Mouse (Mus musculus) CH12.LX (cell line): ENCODE results near the gene Chrm4. TPM values are rescaled to one million over a fixed set of nuclear protein-coding genes. Genes with fewer than 3 reads are reported as not detected.

ENCODE experiments used
- DNase-seq: peaks from one replicate; pipeline ENCODE4 v3.0.0-alpha.2; 2013; ENCODE audit errors: extremely low read depth
- H3K27ac ChIP-seq: 2 replicates; pipeline ENCODE4 v1.5.1; 2012; ENCODE audit warnings: low read depth, mild to moderate bottlenecking, control low read depth, moderate library complexity; ENCODE audit not compliant: insufficient read depth
- H3K27me3 ChIP-seq: replicated peaks from 2 replicates; pipeline ENCODE3; 2012; ENCODE audit warnings: inconsistent platforms
- H3K36me3 ChIP-seq, 2 experiments: replicated peaks in 1 of 2; 2 replicates each; pipeline versions ENCODE3 to v1.6.1; 2012; ENCODE audit warnings: inconsistent platforms in 1 of 2, low read length in 1 of 2, mild to moderate bottlenecking in 1 of 2, mixed read lengths in 1 of 2, moderate library complexity in 1 of 2; ENCODE audit not compliant: control insufficient read depth in 1 of 2, insufficient read depth in 1 of 2
- H3K4me1 ChIP-seq, 2 experiments: 2 replicates each; pipeline ENCODE4 v1.6.1; 2012; ENCODE audit warnings: inconsistent platforms in 1 of 2, moderate library complexity in 1 of 2; ENCODE audit not compliant: insufficient read depth in 2 of 2, control insufficient read depth in 1 of 2
- H3K4me2 ChIP-seq: 2 replicates; pipeline ENCODE4 v1.6.1; 2012; ENCODE audit warnings: low read depth, mild to moderate bottlenecking, control low read depth; ENCODE audit not compliant: poor library complexity, insufficient read depth, severe bottlenecking
- H3K4me3 ChIP-seq, 3 experiments: fragments of 150-350 bp in 1 of 3; sonication (generic) in 1 of 3; replicated peaks in 1 of 3; 2 replicates each; pipeline versions ENCODE3 to v1.5.1; 2011 to 2012; ENCODE audit warnings: low read depth in 2 of 3, low read length in 2 of 3, mild to moderate bottlenecking in 2 of 3, moderate library complexity in 2 of 3, control low read depth in 1 of 3, improper control_type of control experiment in 1 of 3, inconsistent platforms in 1 of 3, mixed read lengths in 1 of 3; ENCODE audit not compliant: poor library complexity in 1 of 3
- H3K79me2 ChIP-seq: replicated peaks from 2 replicates; pipeline ENCODE4 v1.6.1; 2012; ENCODE audit warnings: mild to moderate bottlenecking, moderate library complexity; ENCODE audit not compliant: control insufficient read depth, poor library complexity, insufficient read depth, severe bottlenecking; ENCODE audit errors: extremely low read depth
- H3K9ac ChIP-seq: 2 replicates; pipeline ENCODE4 v1.6.1; 2012; ENCODE audit warnings: low read depth, mild to moderate bottlenecking, control low read depth, moderate library complexity; ENCODE audit not compliant: insufficient read depth
- H3K9me3 ChIP-seq: replicated peaks from 2 replicates; pipeline ENCODE3; 2012; ENCODE audit warnings: low read length, inconsistent platforms, mixed read lengths
- BHLHE40 ChIP-seq: IDR thresholded peaks from 2 replicates; pipeline ENCODE4 v1.6.1; 2011; ENCODE audit warnings: mild to moderate bottlenecking, low read depth, low read length, improper control_type of control experiment
- CHD2 ChIP-seq: IDR thresholded peaks from 2 replicates; pipeline ENCODE4 v1.6.1; 2011; ENCODE audit warnings: low read length, improper control_type of control experiment
- CTCF ChIP-seq, 2 experiments: IDR thresholded peaks in 1 of 2; conservative IDR thresholded peaks in 1 of 2; 2 replicates each; pipeline ENCODE4 v1.5.1; 2011 to 2012; ENCODE audit warnings: low read depth in 2 of 2, low read length in 2 of 2, improper control_type of control experiment in 1 of 2, inconsistent platforms in 1 of 2, mild to moderate bottlenecking in 1 of 2, moderate library complexity in 1 of 2
- ELF1 ChIP-seq: IDR thresholded peaks from 2 replicates; pipeline ENCODE4 v1.6.1; 2014; ENCODE audit warnings: low read depth, mild to moderate bottlenecking, inconsistent platforms, low read length, improper control_type of control experiment
- ETS1 ChIP-seq: conservative IDR thresholded peaks from 2 replicates; pipeline ENCODE4 v1.6.1; 2012; ENCODE audit warnings: low read depth, mild to moderate bottlenecking, inconsistent platforms, low read length, improper control_type of control experiment, moderate library complexity
- HCFC1 ChIP-seq: IDR thresholded peaks from 2 replicates; pipeline ENCODE4 v1.6.1; 2012; ENCODE audit warnings: low read depth, mild to moderate bottlenecking, inconsistent platforms, low read length, improper control_type of control experiment
- IRF4 ChIP-seq: IDR thresholded peaks from 2 replicates; pipeline ENCODE4 v1.6.1; 2014; ENCODE audit warnings: low read depth, mild to moderate bottlenecking, inconsistent platforms, low read length, improper control_type of control experiment
- JUND ChIP-seq: conservative IDR thresholded peaks from 2 replicates; pipeline ENCODE4 v1.6.1; 2011; ENCODE audit warnings: low read depth, low read length, improper control_type of control experiment
- MAFK ChIP-seq: IDR thresholded peaks from 2 replicates; pipeline ENCODE4 v1.6.1; 2011; ENCODE audit warnings: low read length, improper control_type of control experiment; ENCODE audit not compliant: insufficient replicate concordance
- MAX ChIP-seq: IDR thresholded peaks from 2 replicates; pipeline ENCODE4 v1.6.1; 2011; ENCODE audit warnings: low read length, improper control_type of control experiment
- MEF2A ChIP-seq: IDR thresholded peaks from 2 replicates; pipeline ENCODE4 v1.6.1; 2014; ENCODE audit warnings: low read depth, mild to moderate bottlenecking, inconsistent platforms, low read length, improper control_type of control experiment, borderline replicate concordance
- MXI1 ChIP-seq: IDR thresholded peaks from 2 replicates; pipeline ENCODE4 v1.6.1; 2011; ENCODE audit warnings: mild to moderate bottlenecking, low read depth, low read length, improper control_type of control experiment
- MYC ChIP-seq: IDR thresholded peaks from 2 replicates; pipeline ENCODE4 v1.6.1; 2011; ENCODE audit warnings: low read depth, mild to moderate bottlenecking, improper control_type of control experiment, low read length
- NELFE ChIP-seq: IDR thresholded peaks from 2 replicates; pipeline ENCODE4 v1.6.1; 2011; ENCODE audit warnings: low read depth, low read length, improper control_type of control experiment
- NRF1 ChIP-seq: IDR thresholded peaks from 2 replicates; pipeline ENCODE4 v1.6.1; 2014; ENCODE audit warnings: low read depth, mild to moderate bottlenecking, inconsistent platforms, low read length, improper control_type of control experiment, moderate library complexity
- PAX5 ChIP-seq: IDR thresholded peaks from 2 replicates; pipeline ENCODE4 v1.6.1; 2012; ENCODE audit warnings: low read length, inconsistent platforms, mixed read lengths
- POLR2A ChIP-seq: IDR thresholded peaks from 2 replicates; pipeline ENCODE4 v1.6.1; 2011; ENCODE audit warnings: low read depth, mild to moderate bottlenecking, improper control_type of control experiment, low read length
- RCOR1 ChIP-seq: conservative IDR thresholded peaks from 2 replicates; pipeline ENCODE4 v1.6.1; 2012; ENCODE audit warnings: low read depth, mild to moderate bottlenecking, inconsistent platforms, low read length, improper control_type of control experiment
- SIN3A ChIP-seq: IDR thresholded peaks from 2 replicates; pipeline ENCODE4 v1.6.1; 2012; ENCODE audit warnings: low read length, improper control_type of control experiment, inconsistent platforms
- SMC3 ChIP-seq: IDR thresholded peaks from 2 replicates; pipeline ENCODE4 v1.6.1; 2011; ENCODE audit warnings: low read depth, low read length, improper control_type of control experiment
- TCF12 ChIP-seq: IDR thresholded peaks from 2 replicates; pipeline ENCODE4 v1.6.1; 2014; ENCODE audit warnings: low read depth, mild to moderate bottlenecking, inconsistent platforms, low read length, improper control_type of control experiment
- ZC3H11A ChIP-seq: IDR thresholded peaks from 2 replicates; pipeline ENCODE4 v1.6.1; 2012; ENCODE audit warnings: low read depth, mild to moderate bottlenecking, inconsistent platforms, low read length, improper control_type of control experiment
- ZKSCAN1 ChIP-seq: IDR thresholded peaks from 2 replicates; pipeline ENCODE4 v1.6.1; 2012; ENCODE audit warnings: low read depth, inconsistent platforms, low read length, improper control_type of control experiment, borderline replicate concordance
- ZNF384 ChIP-seq: IDR thresholded peaks from 2 replicates; pipeline ENCODE4 v1.6.1; 2012; ENCODE audit warnings: low read depth, low read length, improper control_type of control experiment, inconsistent platforms
- dilution Hi-C: fragments of 300-500 bp; cut with MboI; formaldehyde crosslinking; loops from 2 replicates; pipeline ENCODE4 v1.14.3; 2020; ENCODE audit warnings: low sequenced_read_pairs; ENCODE audit not compliant: extremely low pct_unique_long_range_greater_than_20kb, extremely low pct_ligation_motif_present
- in situ Hi-C: fragments of 300-500 bp; cut with MboI; formaldehyde crosslinking; loops from 3 replicates; pipeline ENCODE4 v1.14.3; 2019; ENCODE audit warnings: low sequenced_read_pairs, low pct_ligation_motif_present, low pct_unique_long_range_greater_than_20kb, mixed read lengths
- polyA plus RNA-seq: library from polyadenylated mRNA; unstranded; fragments of >175 nt; gene quantifications from 2 replicates; pipeline ENCODE4 v1.2.1, GENCODE M21; 2012; ENCODE audit warnings: low read depth; ENCODE audit not compliant: insufficient read length
- total RNA-seq, 2 experiments: library from RNA; depleted of rRNA; stranded (reverse); fragments of 300-350 nt in 1 of 2; fragments of >200 nt in 1 of 2; gene quantifications; 2 replicates each; pipeline ENCODE4 v1.2.3; 2012 to 2014

Chrm4 gene
- total and polyA plus RNA-seq, 3 experiments, result 10.0 to 15.1 (median 14.4) TPM

DNA sequence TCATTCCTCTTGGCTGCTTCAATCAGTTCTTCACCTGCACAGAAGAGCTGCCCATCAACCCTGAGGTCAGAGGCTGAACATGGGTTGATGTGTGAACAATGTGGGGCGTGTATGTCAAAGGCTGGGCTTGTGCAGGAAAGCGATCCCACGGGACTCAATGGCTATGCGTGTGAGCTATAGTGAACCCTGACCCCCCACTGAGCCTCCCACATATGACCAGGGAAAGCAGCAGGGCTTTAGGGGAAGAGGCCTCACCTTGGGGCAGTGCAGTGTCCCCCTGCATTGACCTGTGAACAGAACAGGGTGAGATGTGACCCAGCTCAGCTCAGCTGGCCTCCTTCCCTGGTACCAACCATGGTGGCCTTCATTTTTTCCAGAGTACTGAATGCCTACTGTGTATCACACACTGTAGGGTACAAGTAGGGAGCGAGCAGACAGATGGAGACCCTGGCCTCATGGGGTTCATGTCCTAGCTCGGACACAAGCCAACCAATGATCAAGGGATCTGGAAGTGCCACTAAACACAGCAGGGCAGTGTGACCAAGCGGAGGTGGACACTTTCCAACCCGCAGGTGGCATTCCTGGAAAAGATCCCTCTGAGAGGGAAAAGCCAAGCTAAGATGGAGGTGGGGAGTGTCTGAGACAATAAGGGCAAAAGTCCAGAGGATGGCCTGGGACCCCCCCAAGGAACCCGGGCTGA lies 7.9 kb downstream of the Chrm4 start:
- peaks cover 79 to 96% of the 10 kb centered on the region in 2 experiments for H3K36me3 ChIP-seq
- no peak overlapping the region for H3K9ac ChIP-seq
- no peak overlapping the region for H3K27ac ChIP-seq
- dilution Hi-C loops (no loop called here), in situ Hi-C loops (no loop called here)
- TF ChIP-seq MYC (no peak), CTCF (conservative IDR thresholded peaks at IDR 0.05 in 1 of 2, IDR thresholded peaks at IDR 0.05 in 1 of 2; ENCODE audit: low read depth in 2 of 2, low read length in 2 of 2) (no peak), ZC3H11A (no peak), CHD2 (no peak), MAX (no peak), JUND (no peak), IRF4 (no peak), MXI1 (no peak), NELFE (no peak), POLR2A (no peak)
- H3K4me2 ChIP-seq, result no peak overlapping the region
- H3K4me1 ChIP-seq, result peaks cover 0 to 20% of the 10 kb centered on the region in 2 experiments; a peak in 2 of 4 replicates
- no peak for DNase-seq
- no peaks in the 10 kb centered on the region for H3K27me3 ChIP-seq
- H3K4me3 ChIP-seq, result no peak overlapping the region
- no peaks in the 10 kb centered on the region for H3K9me3 ChIP-seq
- H3K79me2 ChIP-seq, result no peaks in the 10 kb centered on the region

GRCm38 (mm10) chr2:91936154-91936553 lies 9.1 kb downstream of the Chrm4 start:
- Histone ChIP-seq H3K79me2 (no peaks in the 10 kb centered on the region), H3K4me3 (no peak overlapping the region), H3K9ac (no peak overlapping the region), H3K27ac (no peak overlapping the region), H3K4me2 (no peak overlapping the region), H3K9me3 (no peaks in the 10 kb centered on the region), H3K36me3 (peaks cover 81 to 95% of the 10 kb centered on the region in 2 experiments), H3K4me1 (peaks cover 0 to 20% of the 10 kb centered on the region in 2 experiments; a peak in 2 of 4 replicates), H3K27me3 (no peaks in the 10 kb centered on the region)
- DNase-seq, result no peak
- in situ Hi-C loops, result no loop called here
- dilution Hi-C loops, result no loop called here
- TF ChIP-seq MAFK (no peak), IRF4 (no peak), POLR2A (no peak), SMC3 (no peak), MAX (no peak), ELF1 (no peak), HCFC1 (no peak), ETS1 (no peak), ZNF384 (no peak), NRF1 (no peak), MEF2A (no peak), MYC (no peak), TCF12 (no peak), ZKSCAN1 (no peak), SIN3A (no peak), CHD2 (no peak), BHLHE40 (no peak), PAX5 (no peak), RCOR1 (no peak), NELFE (no peak)
